Mouse (Mus musculus): ENCODE results near the gene S100b. TPM values are rescaled to one million over a fixed set of nuclear protein-coding genes. Genes with fewer than 3 reads are reported as not detected.

The S100b gene
- polyA plus RNA-seq, 1 experiment from 2014 or later = 0.36 TPM

GRCm38 (mm10) chr10:76275256-76275655 lies 21.6 kb downstream of the S100b start:
- no peaks in the 10 kb centered on the region for H3K4me1 ChIP-seq (ENCODE audit: control insufficient read depth, insufficient read depth, low read length)
- no peak for DNase-seq (ENCODE audit: low spot score)
- no peaks in the 10 kb centered on the region for H3K27me3 ChIP-seq (ENCODE audit: control insufficient read depth, insufficient read depth, low read length)
- H3K9me3 ChIP-seq (ENCODE audit: control insufficient read depth, low read length) = no peaks in the 10 kb centered on the region
- H3K36me3 ChIP-seq (ENCODE audit: control insufficient read depth, insufficient read depth, low read length) = peaks cover 6% of the 10 kb centered on the region
- ATAC-seq (ENCODE audit: insufficient read depth, low FRiP score, low TSS enrichment) = no peak
- no peak overlapping the region for H3K4me3 ChIP-seq (ENCODE audit: low read depth, low read length)
- no peak overlapping the region for H3K27ac ChIP-seq (ENCODE audit: low read depth, low read length)
- H3K9ac ChIP-seq (ENCODE audit: low read length) = no peak overlapping the region
- 78% methylated on average over 10 of the region's 10 CpGs for WGBS
- H3K4me2 ChIP-seq (ENCODE audit: low read depth) = no peak overlapping the region

GRCm38 (mm10) chr10:76278541-76279097 lies 25.0 kb downstream of the S100b start:
- no peaks in the 10 kb centered on the region for H3K27me3 ChIP-seq (ENCODE audit: control insufficient read depth, insufficient read depth, low read length)
- no peak overlapping the region for H3K27ac ChIP-seq (ENCODE audit: low read depth, low read length)
- no peak overlapping the region for H3K9ac ChIP-seq (ENCODE audit: low read length)
- no peak overlapping the region for H3K4me3 ChIP-seq (ENCODE audit: low read depth, low read length)
- WGBS = 69% methylated on average over 5 of the region's 5 CpGs
- H3K9me3 ChIP-seq (ENCODE audit: control insufficient read depth, low read length) = no peaks in the 10 kb centered on the region
- H3K36me3 ChIP-seq (ENCODE audit: control insufficient read depth, insufficient read depth, low read length) = peaks cover 2% of the 10 kb centered on the region
- ATAC-seq (ENCODE audit: insufficient read depth, low FRiP score, low TSS enrichment) (no peak), DNase-seq (ENCODE audit: low spot score) (no peak)
- H3K4me1 ChIP-seq (ENCODE audit: control insufficient read depth, insufficient read depth, low read length) = no peaks in the 10 kb centered on the region
- no peak overlapping the region for H3K4me2 ChIP-seq (ENCODE audit: low read depth)

- no peaks in the 10 kb centered on the region for H3K9me3 ChIP-seq (ENCODE audit: control insufficient read depth, low read length)
- H3K27ac ChIP-seq (ENCODE audit: low read depth, low read length) = no peak overlapping the region
- H3K4me1 ChIP-seq (ENCODE audit: control insufficient read depth, insufficient read depth, low read length) = no peaks in the 10 kb centered on the region
- no peak overlapping the region for H3K4me3 ChIP-seq (ENCODE audit: low read depth, low read length)
- no peaks in the 10 kb centered on the region for H3K27me3 ChIP-seq (ENCODE audit: control insufficient read depth, insufficient read depth, low read length)
- no peak overlapping the region for H3K9ac ChIP-seq (ENCODE audit: low read length)
- WGBS = 81% methylated on average over 11 of the region's 11 CpGs
- DNase-seq (ENCODE audit: low spot score) (no peak), ATAC-seq (ENCODE audit: insufficient read depth, low FRiP score, low TSS enrichment) (no peak)
- H3K4me2 ChIP-seq (ENCODE audit: low read depth) = no peak overlapping the region
- peaks cover 3% of the 10 kb centered on the region for H3K36me3 ChIP-seq (ENCODE audit: control insufficient read depth, insufficient read depth, low read length)
Observed at GRCm38 (mm10) chr10:76288268-76288993, 34.8 kb downstream of the S100b start.

- no peak overlapping the region for H3K4me2 ChIP-seq (ENCODE audit: low read depth)
- WGBS = 87% methylated on average over 5 of the region's 5 CpGs
Observed at GRCm38 (mm10) chr10:76289052-76289451, 35.4 kb downstream of the S100b start.

GRCm38 (mm10) chr10:76289936-76290671 lies 36.5 kb downstream of the S100b start:
- Histone ChIP-seq H3K27ac (ENCODE audit: low read depth, low read length) (no peak overlapping the region), H3K36me3 (ENCODE audit: control insufficient read depth, insufficient read depth, low read length) (no peaks in the 10 kb centered on the region; the same call in none of the 2 replicates), H3K9ac (ENCODE audit: low read length) (no peak overlapping the region), H3K4me3 (ENCODE audit: low read depth, low read length) (no peak overlapping the region), H3K4me1 (ENCODE audit: control insufficient read depth, insufficient read depth, low read length) (no peaks in the 10 kb centered on the region), H3K4me2 (ENCODE audit: low read depth) (no peak overlapping the region), H3K9me3 (ENCODE audit: control insufficient read depth, low read length) (no peaks in the 10 kb centered on the region), H3K27me3 (ENCODE audit: control insufficient read depth, insufficient read depth, low read length) (no peaks in the 10 kb centered on the region)
- no peak for DNase-seq (ENCODE audit: low spot score)
- WGBS = 89% methylated on average over 3 of the region's 3 CpGs
- ATAC-seq (ENCODE audit: insufficient read depth, low FRiP score, low TSS enrichment) = no peak

More at GRCm38 (mm10) chr10:76289052-76289451, 35.4 kb downstream of the S100b start:
- Histone ChIP-seq H3K4me1 (ENCODE audit: control insufficient read depth, insufficient read depth, low read length) (no peaks in the 10 kb centered on the region), H3K36me3 (ENCODE audit: control insufficient read depth, insufficient read depth, low read length) (no peaks in the 10 kb centered on the region; the same call in none of the 2 replicates), H3K27me3 (ENCODE audit: control insufficient read depth, insufficient read depth, low read length) (no peaks in the 10 kb centered on the region), H3K27ac (ENCODE audit: low read depth, low read length) (no peak overlapping the region), H3K4me3 (ENCODE audit: low read depth, low read length) (no peak overlapping the region), H3K9ac (ENCODE audit: low read length) (no peak overlapping the region), H3K9me3 (ENCODE audit: control insufficient read depth, low read length) (no peaks in the 10 kb centered on the region)
- DNase-seq (ENCODE audit: low spot score) (no peak), ATAC-seq (ENCODE audit: insufficient read depth, low FRiP score, low TSS enrichment) (no peak)

- peaks cover 3% of the 10 kb centered on the region for H3K36me3 ChIP-seq (ENCODE audit: control insufficient read depth, insufficient read depth, low read length)
- no peak for DNase-seq (ENCODE audit: low spot score)
- H3K9ac ChIP-seq (ENCODE audit: low read length) = no peak overlapping the region
- no peaks in the 10 kb centered on the region for H3K9me3 ChIP-seq (ENCODE audit: control insufficient read depth, low read length)
- WGBS = 93% methylated on average over 4 of the region's 4 CpGs
- no peaks in the 10 kb centered on the region for H3K4me1 ChIP-seq (ENCODE audit: control insufficient read depth, insufficient read depth, low read length)
- ATAC-seq (ENCODE audit: insufficient read depth, low FRiP score, low TSS enrichment) = no peak
- no peak overlapping the region for H3K4me3 ChIP-seq (ENCODE audit: low read depth, low read length)
- no peaks in the 10 kb centered on the region for H3K27me3 ChIP-seq (ENCODE audit: control insufficient read depth, insufficient read depth, low read length)
- no peak overlapping the region for H3K27ac ChIP-seq (ENCODE audit: low read depth, low read length)
- no peak overlapping the region for H3K4me2 ChIP-seq (ENCODE audit: low read depth)
Observed at GRCm38 (mm10) chr10:76293222-76293621, 39.6 kb downstream of the S100b start.

GRCm38 (mm10) chr10:76300133-76300532 lies 46.5 kb downstream of the S100b start:
- no peaks in the 10 kb centered on the region for H3K4me1 ChIP-seq (ENCODE audit: control insufficient read depth, insufficient read depth, low read length)
- H3K36me3 ChIP-seq (ENCODE audit: control insufficient read depth, insufficient read depth, low read length) = peaks cover 6% of the 10 kb centered on the region
- no peak overlapping the region for H3K27ac ChIP-seq (ENCODE audit: low read depth, low read length)
- no peak for ATAC-seq (ENCODE audit: insufficient read depth, low FRiP score, low TSS enrichment)
- no peak overlapping the region for H3K4me2 ChIP-seq (ENCODE audit: low read depth)
- DNase-seq (ENCODE audit: low spot score) = no peak
- H3K27me3 ChIP-seq (ENCODE audit: control insufficient read depth, insufficient read depth, low read length) = no peaks in the 10 kb centered on the region
- WGBS = 91% methylated on average over 5 of the region's 5 CpGs
- no peak overlapping the region for H3K9ac ChIP-seq (ENCODE audit: low read length)
- no peaks in the 10 kb centered on the region for H3K9me3 ChIP-seq (ENCODE audit: control insufficient read depth, low read length)
- H3K4me3 ChIP-seq (ENCODE audit: low read depth, low read length) = no peak overlapping the region

GRCm38 (mm10) chr10:76306738-76307137 lies 53.1 kb downstream of the S100b start:
- Histone ChIP-seq H3K4me2 (ENCODE audit: low read depth) (no peak overlapping the region), H3K9ac (ENCODE audit: low read length) (no peak overlapping the region), H3K4me3 (ENCODE audit: low read depth, low read length) (no peak overlapping the region), H3K36me3 (ENCODE audit: control insufficient read depth, insufficient read depth, low read length) (peaks cover 4% of the 10 kb centered on the region; the same call in 1 of the 2 replicates), H3K4me1 (ENCODE audit: control insufficient read depth, insufficient read depth, low read length) (no peaks in the 10 kb centered on the region), H3K9me3 (ENCODE audit: control insufficient read depth, low read length) (no peaks in the 10 kb centered on the region), H3K27me3 (ENCODE audit: control insufficient read depth, insufficient read depth, low read length) (no peaks in the 10 kb centered on the region), H3K27ac (ENCODE audit: low read depth, low read length) (no peak overlapping the region)
- ATAC-seq (ENCODE audit: insufficient read depth, low FRiP score, low TSS enrichment) (no peak), DNase-seq (ENCODE audit: low spot score) (no peak)
- 90% methylated on average over 9 of the region's 9 CpGs for WGBS

All from neural tube, embryonic 11.5 days (tissue).